Mouse (Mus musculus) bone marrow macrophage, adult 2 months (primary cell): ENCODE results near the gene Man2a1. TPM values are rescaled to one million over a fixed set of nuclear protein-coding genes. Genes with fewer than 3 reads are reported as not detected.
"Not testable (repeated sequence)": the region's sequence is repeated elsewhere in the genome, so short reads cannot be mapped to it uniquely, and the experiment has no call there.

Experiments
- H3K27ac ChIP-seq: 2 replicates; pipeline ENCODE4 v1.5.1; 2012; ENCODE audit warnings: low read depth, low read length; ENCODE audit not compliant: insufficient read depth
- H3K4me1 ChIP-seq: 2 replicates; pipeline ENCODE4 v1.6.1; 2012; ENCODE audit warnings: low read length; ENCODE audit not compliant: control insufficient read depth, insufficient read depth
- H3K4me3 ChIP-seq: 2 replicates; pipeline ENCODE4 v1.5.1; 2012; ENCODE audit warnings: mild to moderate bottlenecking, low read length, moderate library complexity; ENCODE audit not compliant: insufficient read depth
- CTCF ChIP-seq: IDR thresholded peaks from 2 replicates; pipeline ENCODE4 v1.5.1; 2012; ENCODE audit warnings: low read depth, mild to moderate bottlenecking, low read length, moderate library complexity
- POLR2A ChIP-seq: IDR thresholded peaks from 2 replicates; pipeline ENCODE4 v1.6.1; 2012; ENCODE audit warnings: mild to moderate bottlenecking, low read depth, low read length, borderline replicate concordance
- polyA plus RNA-seq: library from polyadenylated mRNA; stranded (reverse); fragments of >200 nt; gene quantifications from 2 replicates; pipeline ENCODE4 v1.2.4, GENCODE M21; 2012; ENCODE audit not compliant: missing spikeins, insufficient read depth, insufficient read length

Gene Man2a1
- polyA plus RNA-seq, 1 experiment: 42.3 TPM

- Histone ChIP-seq H3K27ac (no peak overlapping the region), H3K4me3 (no peak overlapping the region), H3K4me1 (no peaks in the 10 kb centered on the region)
- TF ChIP-seq CTCF (no peak), POLR2A (no peak)
Measured at GRCm38 (mm10) chr17:64749146-64749545, 148.6 kb downstream of the Man2a1 start.

GRCm38 (mm10) chr17:64751249-64751648 is 150.7 kb downstream of the Man2a1 start:
- TF ChIP-seq CTCF (no peak), POLR2A (no peak)
- peaks cover 2% of the 10 kb centered on the region; the same call in 1 of the 2 replicates for H3K4me1 ChIP-seq
- H3K4me3 ChIP-seq: no peak overlapping the region
- H3K27ac ChIP-seq: no peak overlapping the region

- Histone ChIP-seq H3K27ac (no peak overlapping the region), H3K4me3 (no peak overlapping the region), H3K4me1 (peaks cover 2% of the 10 kb centered on the region; the same call in 1 of the 2 replicates)
- TF ChIP-seq POLR2A (no peak), CTCF (no peak)
Measured at GRCm38 (mm10) chr17:64752126-64753019, 151.8 kb downstream of the Man2a1 start.

- H3K4me1 ChIP-seq: peaks cover 2% of the 10 kb centered on the region; the same call in 1 of the 2 replicates
- H3K4me3 ChIP-seq: no peak overlapping the region
- peak overlapping the region; percentile 74 for H3K27ac ChIP-seq
- no peak for TF ChIP-seq POLR2A
- no peak for TF ChIP-seq CTCF
Measured at GRCm38 (mm10) chr17:64753507-64753906, 153.0 kb downstream of the Man2a1 start.

- Histone ChIP-seq H3K27ac (peak overlapping the region; percentile 86), H3K4me3 (peak overlapping the region; percentile 49), H3K4me1 (peaks cover 2% of the 10 kb centered on the region; the same call in 1 of the 2 replicates)
- TF ChIP-seq POLR2A (no peak), CTCF (no peak)
Measured at GRCm38 (mm10) chr17:64754142-64754863, 153.8 kb downstream of the Man2a1 start.

- H3K4me1 ChIP-seq: peaks cover 2% of the 10 kb centered on the region; the same call in 1 of the 2 replicates
- H3K27ac ChIP-seq: no peak overlapping the region
- TF ChIP-seq CTCF (no peak), POLR2A (no peak)
- no peak overlapping the region for H3K4me3 ChIP-seq
Measured at GRCm38 (mm10) chr17:64755191-64755590, 154.7 kb downstream of the Man2a1 start.

GRCm38 (mm10) chr17:64762651-64763050 is 162.1 kb downstream of the Man2a1 start:
- not testable (repeated sequence) for H3K4me1 ChIP-seq, H3K27ac ChIP-seq, H3K4me3 ChIP-seq

- H3K27ac ChIP-seq: no peak overlapping the region
- no peak for TF ChIP-seq POLR2A
- no peak for TF ChIP-seq CTCF
- H3K4me3 ChIP-seq: no peak overlapping the region
- no peaks in the 10 kb centered on the region for H3K4me1 ChIP-seq
Measured at GRCm38 (mm10) chr17:64763491-64763890, 163.0 kb downstream of the Man2a1 start.

- no peak overlapping the region for H3K4me3 ChIP-seq
- no peak overlapping the region for H3K27ac ChIP-seq
- TF ChIP-seq CTCF (no peak), POLR2A (no peak)
- no peaks in the 10 kb centered on the region for H3K4me1 ChIP-seq
Measured at GRCm38 (mm10) chr17:64764175-64765122, 163.9 kb downstream of the Man2a1 start.

- no peak overlapping the region for H3K27ac ChIP-seq
- no peak overlapping the region for H3K4me3 ChIP-seq
- no peaks in the 10 kb centered on the region for H3K4me1 ChIP-seq
- no peak for TF ChIP-seq CTCF
- TF ChIP-seq POLR2A: no peak
Measured at GRCm38 (mm10) chr17:64765286-64765685, 164.8 kb downstream of the Man2a1 start.
